Mouse (Mus musculus) bone marrow, adult 2 months (tissue): ENCODE measurements around the gene Stoml1. TPM values are rescaled to one million over a fixed set of nuclear protein-coding genes. Genes with fewer than 3 reads are reported as not detected.
A peak's percentile ranks its signal among the peaks of the same experiment; 100 is the strongest.
"Not testable (repeated sequence)": the region's sequence is repeated elsewhere in the genome, so short reads cannot be mapped to it uniquely, and the experiment has no call there.

Experiments
- H3K27ac ChIP-seq: fragments of 200-500 bp; 2 replicates; pipeline ENCODE4 v1.5.1; 2012; ENCODE audit warnings: low read depth, mild to moderate bottlenecking, control low read depth, inconsistent platforms, low read length; ENCODE audit not compliant: control insufficient read depth, poor library complexity, insufficient read depth
- H3K4me1 ChIP-seq: fragments of 200-500 bp; 2 replicates; pipeline ENCODE4 v1.6.1; 2011; ENCODE audit warnings: low read length; ENCODE audit not compliant: control insufficient read depth, insufficient read depth
- H3K4me3 ChIP-seq: fragments of 200-500 bp; replicated peaks from 2 replicates; pipeline ENCODE3; 2011; ENCODE audit warnings: mild to moderate bottlenecking, low read depth, low read length, control low read depth; ENCODE audit not compliant: control insufficient read depth
- CTCF ChIP-seq: fragments of 200-500 bp; IDR thresholded peaks from 2 replicates; pipeline ENCODE4 v1.5.1; 2011; ENCODE audit warnings: low read length, control low read depth; ENCODE audit not compliant: control insufficient read depth, insufficient read depth
- POLR2A ChIP-seq: fragments of 200-500 bp; IDR thresholded peaks from 2 replicates; pipeline ENCODE4 v1.6.1; 2011; ENCODE audit warnings: low read depth, mild to moderate bottlenecking, control low read depth, low read length, borderline replicate concordance; ENCODE audit not compliant: control insufficient read depth
- WGBS: fragments of 180-500 bp; shearing (Covaris S2); methylation state at CpG from one replicate; pipeline ENCODE4 v1.1.7; 2018; 5-methylcytosine and 5-hydroxymethylcytosine counted together
- polyA plus RNA-seq: library from polyadenylated mRNA; stranded (reverse); fragments of >200 nt; gene quantifications from 2 replicates; pipeline ENCODE4 v1.2.4, GENCODE M21; 2011; ENCODE audit warnings: low replicate concordance; ENCODE audit not compliant: missing spikeins, insufficient read depth, insufficient read length

Stoml1 gene
- polyA plus RNA-seq, 1 experiment: 24.5 TPM

- WGBS: 28% methylated on average over 3 of the region's 3 CpGs
- H3K27ac ChIP-seq: no peak overlapping the region
- H3K4me1 ChIP-seq: peaks cover 3% of the 10 kb centered on the region; the same call in 1 of the 2 replicates
- TF ChIP-seq CTCF: no peak
- TF ChIP-seq POLR2A: no peak
- no peak overlapping the region for H3K4me3 ChIP-seq
These were observed 12.4 kb downstream of the Stoml1 start for GRCm38 (mm10) chr9:58265368-58265767.

- Histone ChIP-seq H3K27ac (peak overlapping the region; percentile 84), H3K4me3 (no peak overlapping the region)
- 4% methylated on average over 4 of the region's 4 CpGs for WGBS
These were observed 13.6 kb downstream of the Stoml1 start for GRCm38 (mm10) chr9:58266571-58267011.

DNA sequence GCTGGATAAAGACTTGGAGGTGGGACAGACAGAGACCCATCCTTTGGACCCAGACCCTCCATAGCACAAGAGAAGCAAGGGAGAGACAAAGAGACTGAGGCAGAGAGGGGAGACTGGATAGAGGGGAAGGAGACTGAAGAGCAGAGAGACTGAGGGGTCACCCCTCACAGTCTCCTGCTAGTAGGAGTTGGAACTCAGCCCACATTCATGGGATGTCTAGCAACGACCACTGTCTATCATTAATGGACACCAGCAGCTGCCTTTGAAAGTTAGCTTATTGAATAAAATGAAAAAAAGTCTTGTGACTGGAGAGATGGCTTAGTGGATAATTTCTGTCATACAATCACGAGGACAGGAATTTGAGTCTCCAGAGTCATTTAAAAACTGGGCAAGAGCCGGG lies 14.1 kb downstream of the Stoml1 start:
- 45% methylated on average over 3 of the region's 3 CpGs for WGBS
- TF ChIP-seq CTCF: no peak
- no peak for TF ChIP-seq POLR2A
- peak overlapping the region; percentile 84 for H3K27ac ChIP-seq
- H3K4me3 ChIP-seq: no peak overlapping the region
- H3K4me1 ChIP-seq: peaks cover 5% of the 10 kb centered on the region

More at GRCm38 (mm10) chr9:58266571-58267011, 13.6 kb downstream of the Stoml1 start:
- H3K4me1 ChIP-seq: peaks cover 5% of the 10 kb centered on the region
- TF ChIP-seq POLR2A: no peak
- no peak for TF ChIP-seq CTCF

DNA sequence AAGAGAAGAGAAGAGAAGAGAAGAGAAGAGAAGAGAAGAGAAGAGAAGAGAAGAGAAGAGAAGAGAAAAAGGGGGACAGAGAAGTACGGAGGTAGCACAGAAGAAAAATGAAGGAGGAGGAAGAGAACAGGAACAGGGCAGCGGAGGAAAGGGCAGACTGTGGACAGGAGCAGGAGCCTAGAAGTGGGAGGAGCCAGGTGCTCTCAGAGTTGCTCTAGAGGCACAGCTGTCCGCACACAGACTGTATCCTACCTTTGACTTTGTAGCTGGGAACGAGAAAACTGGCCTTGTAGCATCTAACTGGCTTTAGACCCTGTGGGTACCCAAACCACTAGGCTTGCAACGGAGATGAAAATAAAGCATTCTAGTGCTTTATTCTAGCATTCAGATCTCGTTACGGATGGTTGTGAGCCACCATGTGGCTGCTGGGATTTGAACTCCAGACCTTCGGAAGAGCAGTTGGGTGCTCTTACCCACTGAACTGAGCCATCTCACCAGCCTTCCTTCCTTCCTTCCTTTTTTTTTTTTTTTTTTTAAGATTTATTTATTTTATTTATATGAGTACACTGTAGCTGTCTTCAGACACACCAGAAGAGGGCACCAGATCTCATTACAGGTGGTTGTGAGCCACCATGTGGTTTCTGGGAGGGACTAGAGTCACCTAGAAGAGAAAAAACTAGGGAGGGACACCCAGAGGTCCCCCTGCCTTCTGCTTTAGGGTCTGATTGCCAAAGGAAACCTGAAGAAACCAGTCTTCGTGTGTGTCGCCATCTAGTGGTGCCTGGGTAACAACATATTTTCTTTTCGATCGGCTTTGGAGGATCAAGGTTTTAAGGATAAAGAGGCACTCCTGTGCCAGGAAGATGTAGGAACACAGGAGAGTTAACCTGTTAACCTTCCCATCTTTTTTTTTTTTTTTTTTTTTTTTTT lies 15.7 kb downstream of the Stoml1 start:
- no peak for TF ChIP-seq POLR2A
- TF ChIP-seq CTCF: peak; percentile 63
- H3K4me1 ChIP-seq: peaks cover 7% of the 10 kb centered on the region
- H3K4me3 ChIP-seq: no peak overlapping the region
- 31% methylated on average over 12 of the region's 12 CpGs for WGBS
- no peak overlapping the region for H3K27ac ChIP-seq

DNA sequence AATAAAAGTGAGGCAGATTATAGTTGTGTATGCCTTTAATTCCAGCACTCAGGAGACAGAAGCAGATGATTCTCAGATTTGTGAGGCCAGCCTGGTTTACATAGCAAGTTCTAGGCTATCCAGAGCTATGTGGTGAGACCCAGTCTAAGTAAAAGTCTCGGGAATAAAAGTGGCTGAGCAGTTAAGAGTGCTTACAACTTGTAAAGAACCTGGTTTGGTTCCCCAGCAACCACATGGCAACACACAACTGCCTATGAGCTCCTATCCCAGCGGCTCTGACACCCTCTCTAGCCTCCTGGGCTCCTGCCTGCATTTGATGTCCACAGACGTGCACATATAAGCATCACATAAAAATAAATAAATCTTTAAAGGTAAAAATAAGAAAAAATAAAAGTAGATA lies 17.1 kb downstream of the Stoml1 start:
- TF ChIP-seq CTCF (no peak), POLR2A (no peak)
- peaks cover 9% of the 10 kb centered on the region for H3K4me1 ChIP-seq
- WGBS: 63% methylated on average over 3 of the region's 3 CpGs
- H3K27ac ChIP-seq: no peak overlapping the region
- no peak overlapping the region for H3K4me3 ChIP-seq

DNA sequence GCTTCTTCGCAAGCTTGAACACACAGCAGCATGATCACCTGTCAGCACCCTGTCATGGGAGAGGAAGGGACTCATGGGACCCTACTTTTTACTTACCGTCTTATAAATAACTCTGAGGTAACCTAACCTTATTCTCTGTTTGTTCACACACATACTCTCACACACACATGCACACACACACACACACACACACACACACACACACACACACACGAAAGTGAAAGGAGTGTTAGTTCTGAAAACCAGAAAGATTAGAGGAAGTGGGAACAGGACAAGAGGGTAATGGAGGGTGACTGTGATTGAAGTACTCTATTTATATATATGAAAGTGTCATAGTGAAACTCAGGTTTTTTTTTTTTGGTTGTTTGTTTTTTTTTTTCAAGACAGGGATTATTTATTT lies 18.1 kb downstream of the Stoml1 start:
- Histone ChIP-seq H3K27ac (peak overlapping the region; percentile 75; the same call in 1 of the 2 replicates), H3K4me1 (peaks cover 12% of the 10 kb centered on the region), H3K4me3 (no peak overlapping the region)
- no peak for TF ChIP-seq CTCF
- no peak for TF ChIP-seq POLR2A
- WGBS: 22% methylated on average over 3 of the region's 3 CpGs

DNA sequence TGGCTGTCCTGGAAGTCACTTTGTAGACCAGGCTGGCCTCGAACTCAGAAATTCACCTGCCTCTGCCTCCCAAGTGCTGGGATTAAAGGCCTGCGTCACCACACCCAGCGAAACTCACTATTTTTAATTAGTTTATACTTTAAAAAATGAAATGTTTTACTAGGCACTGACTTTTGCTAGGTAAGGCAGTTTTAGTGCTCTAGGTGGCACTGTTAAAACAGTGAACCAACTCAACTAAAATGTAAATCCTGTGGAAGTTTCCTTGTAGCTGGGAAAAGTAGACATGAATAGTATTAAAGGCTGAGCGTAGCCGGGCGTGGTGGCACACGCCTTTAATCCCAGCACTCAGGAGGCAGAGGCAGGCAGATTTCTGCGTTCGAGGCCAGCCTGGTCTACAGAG lies 18.6 kb downstream of the Stoml1 start:
- peak overlapping the region; percentile 75 for H3K27ac ChIP-seq
- peaks cover 14% of the 10 kb centered on the region for H3K4me1 ChIP-seq
- 72% methylated on average over 9 of the region's 9 CpGs for WGBS
- not testable (repeated sequence) for H3K4me3 ChIP-seq

- WGBS: 44% methylated on average over 2 of the region's 2 CpGs
- H3K4me3 ChIP-seq: no peak overlapping the region
- peak overlapping the region; percentile 75 for H3K27ac ChIP-seq
- TF ChIP-seq CTCF: no peak
- H3K4me1 ChIP-seq: peaks cover 14% of the 10 kb centered on the region
These were observed 19.1 kb downstream of the Stoml1 start for GRCm38 (mm10) chr9:58272068-58272541.
